Mouse (Mus musculus) yolk sac, embryonic 10.5 days (tissue): Measurements from ENCODE around the gene Gm8720.
"Not testable (repeated sequence)": the region's sequence is repeated elsewhere in the genome, so short reads cannot be mapped to it uniquely, and the experiment has no call there.

Experiments
- DNase-seq: peaks from one replicate; pipeline ENCODE4 v3.0.0-alpha.2; 2017; ENCODE audit warnings: low spot score

The Gm8720 gene

DNA sequence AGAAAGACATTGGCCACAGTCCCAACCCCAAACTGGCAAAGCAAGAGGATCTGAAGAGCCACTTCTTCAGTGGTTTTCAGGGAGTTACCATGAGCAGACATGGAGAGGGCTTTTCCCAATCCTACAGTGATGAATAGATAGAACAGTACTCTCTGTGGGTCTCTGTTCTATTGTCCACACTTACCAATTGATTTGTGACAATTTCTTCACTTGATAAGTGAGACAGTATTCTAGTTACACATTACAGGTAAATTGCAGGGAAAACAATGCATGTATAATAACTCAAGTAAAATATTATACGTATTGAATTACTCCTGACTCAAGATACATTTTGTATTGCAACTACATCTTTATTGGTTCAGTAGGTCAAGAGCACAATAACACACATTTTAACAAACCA lies at the start of gene Gm8720:
Gm8720 (minus strand) TSS at position 101 of the 400 bp plus-strand sequence.
- not testable (repeated sequence) for DNase-seq

DNA sequence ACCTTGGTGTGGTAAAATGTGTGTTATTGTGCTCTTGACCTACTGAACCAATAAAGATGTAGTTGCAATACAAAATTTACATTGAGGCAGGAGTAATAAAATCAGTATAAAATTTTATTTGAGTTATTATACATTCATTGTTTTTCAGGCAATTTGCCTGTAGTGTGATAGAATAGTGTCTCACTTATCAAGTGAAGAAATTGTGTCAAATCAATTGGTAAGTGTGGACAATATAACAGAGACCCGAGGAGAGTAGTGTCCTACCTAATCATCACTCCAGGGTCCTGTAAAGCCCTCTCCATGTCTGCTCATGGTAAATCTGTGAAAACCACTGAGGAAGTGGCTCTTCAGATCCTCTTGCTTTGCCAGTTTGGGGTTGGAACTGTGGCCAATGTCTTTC lies 12.0 kb downstream of the Gm8720 start, which contains the start of gene Vmn1r163:
Vmn1r163 (plus strand) TSS at position 301 of the 400 bp plus-strand sequence.
- DNase-seq = not testable (repeated sequence)

DNA sequence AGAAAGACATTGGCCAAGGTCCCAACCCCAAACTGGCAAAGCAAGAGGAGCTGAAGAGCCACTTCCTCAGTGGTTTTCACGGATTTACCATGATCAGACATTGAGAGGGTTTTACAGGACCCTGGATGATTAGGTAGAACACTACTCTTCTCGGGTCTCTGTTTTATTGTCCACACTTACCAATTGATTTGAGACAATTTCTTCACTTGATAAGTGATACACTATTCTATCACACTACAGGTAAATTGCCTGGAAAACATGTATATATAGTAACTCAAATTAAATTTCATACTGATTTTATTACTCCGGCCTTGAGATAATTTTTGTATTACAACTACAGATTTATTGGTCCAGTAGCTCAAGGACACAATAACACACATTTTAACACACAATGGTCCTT lies 47.4 kb downstream of the Gm8720 start, which contains the start of gene Gm4216:
Gm4216 (minus strand) TSS at position 101 of the 400 bp plus-strand sequence.
- not testable (repeated sequence) for DNase-seq
